Mouse (Mus musculus) liver, embryonic 14.5 days (tissue): ENCODE data around the gene Gprc5c. TPM values are rescaled to one million over a fixed set of nuclear protein-coding genes. Genes with fewer than 3 reads are reported as not detected.

Experiments used
- ATAC-seq: fragments of 200-750 bp; cut with Nextera tagmentation; 2 replicates; pipeline ENCODE4 v1.8.0; 2017; ENCODE audit warnings: moderate number of reproducible peaks, mild to moderate bottlenecking, moderate library complexity; ENCODE audit not compliant: insufficient read depth
- DNase-seq, 3 experiments: peaks; one replicate each; pipeline ENCODE4 v3.0.0-alpha.2; 2012 to 2013; ENCODE audit warnings: low read depth in 3 of 3, low spot score in 3 of 3
- H3K27ac ChIP-seq: fragments of 300-500 bp; sonication (generic); 2 replicates; pipeline ENCODE4 v1.5.1; 2014; ENCODE audit warnings: moderate library complexity, mild to moderate bottlenecking, control low read depth, inconsistent platforms
- H3K27me3 ChIP-seq: fragments of 300-500 bp; sonication (generic); 2 replicates; pipeline ENCODE4 v1.6.1; 2014; ENCODE audit warnings: mild to moderate bottlenecking, low read length, moderate library complexity; ENCODE audit not compliant: control insufficient read depth, insufficient read depth
- H3K36me3 ChIP-seq: fragments of 300-500 bp; sonication (generic); replicated peaks from 2 replicates; pipeline ENCODE4 v1.6.1; 2014; ENCODE audit warnings: low read depth; ENCODE audit not compliant: control insufficient read depth, insufficient read depth
- H3K4me1 ChIP-seq, 2 experiments: fragments of 200-500 bp in 1 of 2; fragments of 300-500 bp in 1 of 2; sonication (generic) in 1 of 2; replicated peaks; 2 replicates each; pipeline ENCODE4 v1.6.1; 2012 to 2014; ENCODE audit warnings: antibody characterized with exemption in 1 of 2, inconsistent platforms in 1 of 2, low read length in 1 of 2; ENCODE audit not compliant: control insufficient read depth in 2 of 2, insufficient read depth in 2 of 2
- H3K4me2 ChIP-seq: fragments of 300-500 bp; sonication (generic); 2 replicates; pipeline ENCODE4 v1.6.1; 2014; ENCODE audit warnings: low read depth, mild to moderate bottlenecking, control low read depth, moderate library complexity
- H3K4me3 ChIP-seq, 2 experiments: fragments of 200-500 bp in 1 of 2; fragments of 300-500 bp in 1 of 2; sonication (generic) in 1 of 2; 2 replicates each; pipeline ENCODE4 v1.5.1; 2012 to 2014; ENCODE audit warnings: low read depth in 2 of 2, low read length in 2 of 2, mild to moderate bottlenecking in 2 of 2, control low read depth in 1 of 2, inconsistent platforms in 1 of 2, moderate library complexity in 1 of 2; ENCODE audit not compliant: insufficient read depth in 1 of 2
- H3K9ac ChIP-seq: fragments of 300-500 bp; sonication (generic); replicated peaks from 2 replicates; pipeline ENCODE4 v1.6.1; 2014; ENCODE audit warnings: mild to moderate bottlenecking, control low read depth, moderate library complexity
- H3K9me3 ChIP-seq: fragments of 300-500 bp; sonication (generic); 2 replicates; pipeline ENCODE4 v1.6.1; 2016; ENCODE audit warnings: low read length, mixed read lengths; ENCODE audit not compliant: control insufficient read depth
- CTCF ChIP-seq: IDR thresholded peaks from 2 replicates; pipeline ENCODE4 v1.5.1; 2016; ENCODE audit warnings: antibody characterized with exemption, low read depth, control low read depth
- EP300 ChIP-seq: IDR thresholded peaks from 2 replicates; pipeline ENCODE4 v1.6.1; 2016; ENCODE audit warnings: antibody characterized with exemption, low read depth
- WGBS: fragments of 180-500 bp; shearing (Covaris S2); extraction: QIAGEN DNeasy Blood & Tissue Kit; methylation state at CpG from one replicate; pipeline ENCODE4 v1.1.7; 2014; ENCODE audit not compliant: insufficient replicate concordance; 5-methylcytosine and 5-hydroxymethylcytosine counted together
- polyA plus RNA-seq, 2 experiments: library from polyadenylated mRNA; depleted of rRNA in 1 of 2; stranded (reverse) in 1 of 2; unstranded in 1 of 2; fragments of >200 nt; fragmentation: Nextera tagmentation in 1 of 2; extraction: Ambion mirVana in 1 of 2; gene quantifications; 2 replicates each; pipeline versions ENCODE4 v1.2.1 to v1.2.3; 2012 to 2014

Gene Gprc5c
- polyA plus RNA-seq (2012; rRNA removed) (4.8 and 5.0 TPM in 2 replicates), polyA plus RNA-seq (2014; fragmentation: Nextera tagmentation; extraction: Ambion mirVana) (8.0 and 9.8 TPM in 2 replicates)

DNA sequence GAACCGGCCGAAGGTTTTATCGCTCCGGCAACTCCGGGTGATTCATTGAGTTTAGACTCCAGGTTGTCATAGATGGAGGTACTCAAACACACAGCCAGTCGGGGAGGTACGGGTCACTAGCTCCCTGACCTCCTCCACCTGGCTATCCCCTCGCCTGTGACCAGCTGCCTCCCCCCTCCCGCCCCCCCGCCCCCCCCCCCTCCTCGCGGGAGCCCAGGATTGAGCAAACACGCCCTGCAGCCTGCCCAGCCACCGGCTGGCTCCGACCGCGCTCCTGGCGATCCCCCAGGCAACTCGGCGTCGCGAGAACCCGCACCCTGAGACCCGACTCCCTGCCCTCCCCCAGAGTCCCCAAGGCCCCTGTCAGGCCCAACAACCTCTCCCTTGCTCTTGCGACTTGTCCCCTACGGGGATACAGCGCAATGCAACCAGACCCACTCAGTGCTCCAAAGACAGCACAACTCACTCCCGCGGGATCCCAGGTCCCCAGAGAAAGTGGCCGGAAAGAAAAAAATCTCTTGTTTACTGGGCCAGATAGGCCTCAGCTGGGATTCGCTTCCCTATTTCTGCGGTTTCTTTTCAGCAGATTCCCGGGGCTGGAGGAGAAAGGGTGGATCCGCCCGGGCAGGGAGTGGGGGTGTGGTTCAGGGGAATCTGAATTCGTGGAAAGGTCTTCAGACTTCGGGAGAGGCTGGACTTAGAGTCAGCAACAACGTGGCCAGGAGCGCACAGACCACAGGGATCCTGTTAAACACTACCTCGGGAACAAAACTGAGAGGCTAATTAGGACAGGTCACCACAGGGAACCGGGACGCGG lies at the start of gene Gprc5c:
Gprc5c (plus strand) TSS at position 701 of the 817 bp plus-strand sequence.
- peak; percentile 41 for ATAC-seq
- peak within 1 kb of the TSS; percentile 68 for H3K4me2 ChIP-seq
- H3K27ac ChIP-seq, result no peak within 1 kb of the TSS; the same call in 1 of the 2 replicates
- WGBS, result 3% methylated on average over 29 of the region's 43 CpGs
- DNase-seq, result no peak
- H3K4me3 ChIP-seq, result peak within 1 kb of the TSS; percentile 52 to 64
- H3K4me1 ChIP-seq, result no peaks in the 10 kb centered on the region; a peak in 1 of 4 replicates
- no peaks in the 10 kb centered on the region for H3K9me3 ChIP-seq
- peaks cover 43% of the 10 kb centered on the region for H3K27me3 ChIP-seq
- no peaks in the 10 kb centered on the region for H3K36me3 ChIP-seq
- H3K9ac ChIP-seq, result peak within 1 kb of the TSS; percentile 37
- no peak for TF ChIP-seq CTCF
- no peak for TF ChIP-seq EP300

DNA sequence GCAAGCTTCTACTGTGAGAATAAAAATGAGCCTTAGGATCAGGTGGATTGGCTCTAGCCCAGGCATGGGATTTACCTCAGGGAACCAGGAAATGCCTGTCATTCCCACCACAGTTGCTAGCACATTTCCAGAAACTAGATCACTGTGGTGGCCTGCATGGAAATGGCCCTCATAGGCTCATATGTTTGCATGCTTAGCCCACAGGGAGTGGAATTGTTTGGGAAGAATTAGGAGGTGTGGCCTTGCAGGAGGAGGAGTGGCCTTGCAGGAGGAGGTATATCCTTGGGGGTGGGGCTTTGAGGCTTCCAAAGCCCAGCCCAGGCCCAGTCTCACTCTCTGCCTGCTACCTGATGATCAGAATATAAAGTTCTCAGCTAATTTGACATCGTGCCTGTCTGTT lies 49.0 kb upstream of the Gprc5c start:
- no peaks in the 10 kb centered on the region for H3K4me1 ChIP-seq
- no peak for DNase-seq
- H3K27ac ChIP-seq, result no peak overlapping the region
- no peak overlapping the region for H3K4me3 ChIP-seq
- 74% methylated on average over 1 of the region's 1 CpGs for WGBS
- no peak overlapping the region for H3K4me2 ChIP-seq
- H3K9me3 ChIP-seq, result no peaks in the 10 kb centered on the region
- no peaks in the 10 kb centered on the region for H3K27me3 ChIP-seq
- no peak overlapping the region for H3K9ac ChIP-seq
- ATAC-seq, result no peak
- TF ChIP-seq EP300, result no peak
- 0 out of 2 replicates have a peak, but pooled peaks have one; percentile 0 for TF ChIP-seq CTCF
- H3K36me3 ChIP-seq, result no peaks in the 10 kb centered on the region

DNA sequence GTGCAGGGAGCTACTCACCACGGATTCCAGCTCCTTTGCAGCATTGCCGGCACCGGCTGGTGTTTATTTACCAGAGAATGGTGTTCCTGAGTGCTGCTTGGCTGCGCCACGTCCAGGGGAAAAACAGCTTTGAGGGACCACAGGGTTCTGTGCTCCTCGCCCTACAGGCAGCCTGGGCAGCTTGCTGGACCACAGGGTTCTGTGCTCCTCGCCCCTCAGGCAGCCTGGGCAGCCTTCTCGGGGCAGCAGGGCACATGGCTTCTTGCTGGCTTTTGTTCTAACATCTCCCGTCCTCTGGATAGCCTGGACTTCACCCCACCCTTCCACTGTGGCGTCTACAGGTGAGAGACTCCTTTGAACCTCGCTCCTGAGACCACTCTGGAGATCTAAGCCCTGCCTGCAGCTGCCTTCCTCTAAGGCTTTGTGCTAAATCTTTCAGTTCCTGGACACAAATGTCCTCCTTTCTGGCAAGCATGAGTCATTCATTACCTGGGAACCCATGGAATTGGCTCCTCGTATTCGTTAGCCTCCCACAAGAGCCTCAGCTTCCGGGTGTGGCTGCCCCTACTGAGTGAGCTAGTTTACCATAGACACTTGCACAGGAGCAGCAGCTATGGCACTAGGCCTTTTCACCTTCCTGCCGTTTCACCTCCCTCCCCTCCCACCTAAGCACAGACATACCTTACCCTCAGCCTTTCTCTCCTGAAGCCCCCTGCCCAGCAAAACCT lies 48.2 kb upstream of the Gprc5c start:
- WGBS, result 55% methylated on average over 15 of the region's 15 CpGs
- H3K27ac ChIP-seq, result no peak overlapping the region
- no peak overlapping the region for H3K4me2 ChIP-seq
- DNase-seq (no peak), ATAC-seq (no peak)
- H3K9me3 ChIP-seq, result no peaks in the 10 kb centered on the region
- no peaks in the 10 kb centered on the region for H3K27me3 ChIP-seq
- H3K4me3 ChIP-seq, result no peak overlapping the region
- no peaks in the 10 kb centered on the region for H3K36me3 ChIP-seq
- no peak overlapping the region for H3K9ac ChIP-seq
- no peaks in the 10 kb centered on the region for H3K4me1 ChIP-seq
- TF ChIP-seq CTCF (no peak), EP300 (no peak)

DNA sequence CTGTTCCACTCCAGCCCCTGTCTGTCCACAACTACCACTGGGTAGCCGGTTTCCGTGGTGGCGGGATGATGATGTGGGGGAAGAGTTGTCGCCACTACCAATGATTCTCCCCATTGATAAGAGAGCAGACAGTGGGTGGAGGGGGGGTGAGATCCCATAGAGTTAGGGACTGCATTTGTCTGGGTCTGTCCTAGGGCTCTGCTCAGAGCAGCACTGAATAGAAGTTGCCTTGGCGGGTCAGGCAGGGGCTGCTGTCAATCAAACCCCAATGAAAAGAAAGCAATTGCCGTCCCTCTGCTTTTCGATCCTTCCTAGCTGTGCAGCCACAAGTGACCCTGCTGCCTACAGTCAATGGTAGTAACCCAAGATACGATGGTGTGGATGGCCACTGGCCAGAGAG lies 47.0 kb upstream of the Gprc5c start:
- 52% methylated on average over 8 of the region's 8 CpGs for WGBS
- Histone ChIP-seq H3K27me3 (no peaks in the 10 kb centered on the region), H3K4me2 (no peak overlapping the region), H3K9me3 (no peaks in the 10 kb centered on the region), H3K9ac (no peak overlapping the region), H3K4me1 (no peaks in the 10 kb centered on the region), H3K4me3 (no peak overlapping the region), H3K27ac (no peak overlapping the region), H3K36me3 (no peaks in the 10 kb centered on the region)
- DNase-seq, result no peak
- no peak for ATAC-seq
- no peak for TF ChIP-seq EP300
- TF ChIP-seq CTCF, result no peak

DNA sequence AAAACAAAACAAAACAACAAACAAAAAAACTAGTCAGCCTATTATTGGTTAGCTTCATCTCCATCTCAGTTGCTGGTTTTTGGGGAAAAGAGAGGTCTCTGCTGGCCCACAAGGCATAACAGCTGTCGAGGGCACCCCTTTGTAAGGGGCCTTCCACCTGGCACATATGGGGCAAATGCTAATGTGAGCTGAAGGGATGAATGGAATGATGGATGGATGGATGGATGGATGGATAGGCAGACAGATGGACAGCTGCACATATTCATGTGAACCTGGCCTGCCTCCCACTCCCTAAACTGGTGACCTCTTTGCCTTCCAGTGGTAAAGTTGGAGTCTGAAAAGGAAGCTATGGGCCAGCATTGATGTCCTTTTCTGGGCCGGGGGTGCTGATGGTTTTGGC lies 43.9 kb upstream of the Gprc5c start:
- ATAC-seq, result no peak
- H3K9me3 ChIP-seq, result no peaks in the 10 kb centered on the region

More for the DNA sequence above, 43.9 kb upstream of the Gprc5c start:
- WGBS, result 43% methylated on average over 2 of the region's 2 CpGs
- Histone ChIP-seq H3K9ac (no peak overlapping the region), H3K27me3 (no peaks in the 10 kb centered on the region), H3K36me3 (no peaks in the 10 kb centered on the region), H3K27ac (no peak overlapping the region), H3K4me3 (no peak overlapping the region), H3K4me1 (no peaks in the 10 kb centered on the region; a peak in 1 of 4 replicates), H3K4me2 (no peak overlapping the region)
- no peak for TF ChIP-seq CTCF
- TF ChIP-seq EP300, result no peak
- DNase-seq, result no peak
